Mouse (Mus musculus): ENCODE measurements at regions not wholly inside any gene's neighbourhood (a gene's known extent, or its start where the extent isn't known, plus 50 kb on each side); places are given as distances from the start of the nearest gene placed in this dataset.

GRCm38 (mm10) chrX:11466191-11466590 lies 138.6 kb downstream of the H2al1j start:
- 55% methylated on average over 4 of the region's 4 CpGs for WGBS (ENCODE audit: insufficient replicate concordance)
- H3K4me3 ChIP-seq (ENCODE audit: low read depth, low read length) = no peak overlapping the region
- H3K9me3 ChIP-seq (replicated peaks; ENCODE audit: control insufficient read depth, low read length) = no peaks in the 10 kb centered on the region
- H3K27ac ChIP-seq (ENCODE audit: low read length) = no peak overlapping the region
- no peak for ATAC-seq (ENCODE audit: low read depth)
- no peaks in the 10 kb centered on the region for H3K36me3 ChIP-seq (ENCODE audit: control insufficient read depth, insufficient read depth)
- no peak overlapping the region for H3K4me2 ChIP-seq (ENCODE audit: low read depth, low read length)
- no peaks in the 10 kb centered on the region for H3K4me1 ChIP-seq (ENCODE audit: control insufficient read depth, low read depth, low read length)
- H3K9ac ChIP-seq (ENCODE audit: low read depth, low read length) = no peak overlapping the region
- peaks cover 3% of the 10 kb centered on the region; the same call in 1 of the 2 replicates for H3K27me3 ChIP-seq (ENCODE audit: control insufficient read depth, insufficient read depth, low read depth, low read length)

GRCm38 (mm10) chrX:11479696-11480339 lies 152.2 kb downstream of the H2al1j start:
- no peak overlapping the region for H3K4me2 ChIP-seq (ENCODE audit: low read depth, low read length)
- WGBS (ENCODE audit: insufficient replicate concordance) = 66% methylated on average over 16 of the region's 16 CpGs
- ATAC-seq (ENCODE audit: low read depth) = no peak

DNA sequence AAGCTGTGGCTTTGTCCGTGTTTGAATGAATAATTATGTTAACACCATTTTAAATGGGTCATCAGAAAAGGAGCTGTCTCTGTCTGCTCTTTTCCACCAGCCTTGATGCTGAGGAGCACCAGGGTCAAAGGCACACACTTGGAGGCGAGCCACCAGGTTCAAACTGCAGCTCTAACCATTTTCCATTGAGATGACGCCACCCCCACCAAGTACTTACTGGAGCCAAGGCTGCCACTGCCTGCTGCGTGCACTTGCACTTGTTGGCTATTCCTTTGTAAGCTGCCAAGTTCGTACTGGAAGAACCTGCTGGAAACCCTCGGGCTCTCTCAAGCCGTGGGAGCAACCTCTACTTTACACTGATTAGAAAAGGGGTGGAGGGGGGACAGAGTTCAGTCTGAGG lies 154.5 kb downstream of the H2al1j start:
- Histone ChIP-seq H3K9me3 (replicated peaks; ENCODE audit: control insufficient read depth, low read length) (no peaks in the 10 kb centered on the region), H3K9ac (ENCODE audit: low read depth, low read length) (no peak overlapping the region), H3K27ac (ENCODE audit: low read length) (no peak overlapping the region), H3K36me3 (ENCODE audit: control insufficient read depth, insufficient read depth) (no peaks in the 10 kb centered on the region), H3K27me3 (ENCODE audit: control insufficient read depth, insufficient read depth, low read depth, low read length) (no peaks in the 10 kb centered on the region), H3K4me3 (ENCODE audit: low read depth, low read length) (no peak overlapping the region), H3K4me1 (ENCODE audit: control insufficient read depth, low read depth, low read length) (no peaks in the 10 kb centered on the region), H3K4me2 (ENCODE audit: low read depth, low read length) (no peak overlapping the region)
- ATAC-seq (ENCODE audit: low read depth) = no peak
- WGBS (ENCODE audit: insufficient replicate concordance) = 58% methylated on average over 7 of the region's 7 CpGs

More at GRCm38 (mm10) chrX:11479696-11480339, 152.2 kb downstream of the H2al1j start:
- Histone ChIP-seq H3K27ac (ENCODE audit: low read length) (no peak overlapping the region), H3K9me3 (replicated peaks; ENCODE audit: control insufficient read depth, low read length) (no peaks in the 10 kb centered on the region), H3K36me3 (ENCODE audit: control insufficient read depth, insufficient read depth) (no peaks in the 10 kb centered on the region), H3K27me3 (ENCODE audit: control insufficient read depth, insufficient read depth, low read depth, low read length) (no peaks in the 10 kb centered on the region), H3K4me1 (ENCODE audit: control insufficient read depth, low read depth, low read length) (no peaks in the 10 kb centered on the region), H3K4me3 (ENCODE audit: low read depth, low read length) (no peak overlapping the region), H3K9ac (ENCODE audit: low read depth, low read length) (no peak overlapping the region)

DNA sequence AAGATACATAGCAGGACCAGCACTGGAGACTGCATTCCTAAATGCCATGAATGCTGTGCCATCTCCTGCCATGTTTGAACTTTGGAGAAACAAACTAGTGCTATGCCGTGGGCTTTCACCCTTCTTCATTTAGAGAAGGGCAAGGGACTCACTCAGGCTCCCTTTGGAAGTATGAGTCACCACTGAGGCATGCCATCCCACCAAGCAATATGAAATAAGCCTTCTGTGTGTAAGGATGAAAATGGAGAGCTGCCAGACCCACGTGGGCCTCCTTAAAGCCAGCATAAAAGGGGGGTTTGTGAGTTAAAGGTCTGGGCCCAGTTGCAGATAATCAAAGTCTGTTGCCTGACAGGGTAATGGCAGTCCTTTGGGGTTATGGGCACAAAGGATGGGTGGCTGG lies 159.0 kb downstream of the H2al1j start:
- no peaks in the 10 kb centered on the region for H3K9me3 ChIP-seq (replicated peaks; ENCODE audit: control insufficient read depth, low read length)
- H3K27ac ChIP-seq (ENCODE audit: low read length) = no peak overlapping the region
- H3K9ac ChIP-seq (ENCODE audit: low read depth, low read length) = no peak overlapping the region
- H3K4me1 ChIP-seq (ENCODE audit: control insufficient read depth, low read depth, low read length) = no peaks in the 10 kb centered on the region
- no peak for ATAC-seq (ENCODE audit: low read depth)
- H3K4me2 ChIP-seq (ENCODE audit: low read depth, low read length) = no peak overlapping the region
- no peaks in the 10 kb centered on the region for H3K36me3 ChIP-seq (ENCODE audit: control insufficient read depth, insufficient read depth)
- 41% methylated on average over 2 of the region's 2 CpGs for WGBS (ENCODE audit: insufficient replicate concordance)
- H3K4me3 ChIP-seq (ENCODE audit: low read depth, low read length) = no peak overlapping the region
- H3K27me3 ChIP-seq (ENCODE audit: control insufficient read depth, insufficient read depth, low read depth, low read length) = no peaks in the 10 kb centered on the region; the same call in 1 of the 2 replicates

GRCm38 (mm10) chrX:11487876-11488275 lies 160.3 kb downstream of the H2al1j start:
- H3K4me1 ChIP-seq (ENCODE audit: control insufficient read depth, low read depth, low read length) = no peaks in the 10 kb centered on the region
- ATAC-seq (ENCODE audit: low read depth) = no peak
- no peaks in the 10 kb centered on the region for H3K36me3 ChIP-seq (ENCODE audit: control insufficient read depth, insufficient read depth)
- no peak overlapping the region for H3K9ac ChIP-seq (ENCODE audit: low read depth, low read length)
- 49% methylated on average over 5 of the region's 5 CpGs for WGBS (ENCODE audit: insufficient replicate concordance)
- H3K4me2 ChIP-seq (ENCODE audit: low read depth, low read length) = no peak overlapping the region
- H3K4me3 ChIP-seq (ENCODE audit: low read depth, low read length) = no peak overlapping the region
- H3K27me3 ChIP-seq (ENCODE audit: control insufficient read depth, insufficient read depth, low read depth, low read length) = no peaks in the 10 kb centered on the region; the same call in none of the 2 replicates
- H3K27ac ChIP-seq (ENCODE audit: low read length) = no peak overlapping the region
- no peaks in the 10 kb centered on the region for H3K9me3 ChIP-seq (replicated peaks; ENCODE audit: control insufficient read depth, low read length)

GRCm38 (mm10) chrX:11490146-11490693 lies 162.6 kb downstream of the H2al1j start:
- no peak overlapping the region for H3K27ac ChIP-seq (ENCODE audit: low read length)

DNA sequence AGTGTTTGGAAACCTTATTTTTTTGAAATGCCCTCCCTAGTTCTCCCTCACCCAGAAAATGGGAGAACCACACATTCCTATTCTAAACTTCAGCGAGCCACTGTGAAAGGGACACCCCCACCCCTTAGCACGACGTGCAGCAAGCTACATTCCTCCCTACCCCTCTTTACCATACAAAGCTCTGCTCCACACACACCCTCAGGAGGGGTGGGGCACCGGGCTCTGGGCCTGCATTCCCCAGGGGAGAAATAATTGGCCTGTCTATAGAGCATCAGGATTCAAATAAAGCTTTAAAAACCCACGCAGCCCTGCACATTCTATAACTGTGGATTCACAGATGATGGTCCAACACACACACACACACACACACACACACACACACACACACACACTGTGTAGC lies 163.6 kb downstream of the H2al1j start:
- 33% methylated on average over 5 of the region's 5 CpGs for WGBS (ENCODE audit: insufficient replicate concordance)
- Histone ChIP-seq H3K4me1 (ENCODE audit: control insufficient read depth, low read depth, low read length) (no peaks in the 10 kb centered on the region), H3K4me3 (ENCODE audit: low read depth, low read length) (no peak overlapping the region), H3K9ac (ENCODE audit: low read depth, low read length) (no peak overlapping the region), H3K27me3 (ENCODE audit: control insufficient read depth, insufficient read depth, low read depth, low read length) (peaks cover 5% of the 10 kb centered on the region), H3K4me2 (ENCODE audit: low read depth, low read length) (no peak overlapping the region), H3K9me3 (replicated peaks; ENCODE audit: control insufficient read depth, low read length) (no peaks in the 10 kb centered on the region), H3K36me3 (ENCODE audit: control insufficient read depth, insufficient read depth) (no peaks in the 10 kb centered on the region), H3K27ac (ENCODE audit: low read length) (no peak overlapping the region)
- ATAC-seq (ENCODE audit: low read depth) = no peak

More at GRCm38 (mm10) chrX:11490146-11490693, 162.6 kb downstream of the H2al1j start:
- H3K9ac ChIP-seq (ENCODE audit: low read depth, low read length) = no peak overlapping the region
- no peak overlapping the region for H3K4me3 ChIP-seq (ENCODE audit: low read depth, low read length)
- ATAC-seq (ENCODE audit: low read depth) = no peak
- no peaks in the 10 kb centered on the region for H3K36me3 ChIP-seq (ENCODE audit: control insufficient read depth, insufficient read depth)
- 56% methylated on average over 5 of the region's 5 CpGs for WGBS (ENCODE audit: insufficient replicate concordance)
- H3K4me1 ChIP-seq (ENCODE audit: control insufficient read depth, low read depth, low read length) = no peaks in the 10 kb centered on the region
- no peaks in the 10 kb centered on the region for H3K9me3 ChIP-seq (replicated peaks; ENCODE audit: control insufficient read depth, low read length)
- no peak overlapping the region for H3K4me2 ChIP-seq (ENCODE audit: low read depth, low read length)
- H3K27me3 ChIP-seq (ENCODE audit: control insufficient read depth, insufficient read depth, low read depth, low read length) = peaks cover 5% of the 10 kb centered on the region

- no peak overlapping the region for H3K4me2 ChIP-seq (ENCODE audit: low read depth, low read length)
- H3K9ac ChIP-seq (ENCODE audit: low read depth, low read length) = no peak overlapping the region
- H3K4me1 ChIP-seq (ENCODE audit: control insufficient read depth, low read depth, low read length) = no peaks in the 10 kb centered on the region
- no peaks in the 10 kb centered on the region for H3K9me3 ChIP-seq (replicated peaks; ENCODE audit: control insufficient read depth, low read length)
- no peak overlapping the region for H3K4me3 ChIP-seq (ENCODE audit: low read depth, low read length)
- H3K36me3 ChIP-seq (ENCODE audit: control insufficient read depth, insufficient read depth) = no peaks in the 10 kb centered on the region
- H3K27ac ChIP-seq (ENCODE audit: low read length) = no peak overlapping the region
- peaks cover 5% of the 10 kb centered on the region for H3K27me3 ChIP-seq (ENCODE audit: control insufficient read depth, insufficient read depth, low read depth, low read length)
- WGBS (ENCODE audit: insufficient replicate concordance) = 33% methylated on average over 32 of the region's 32 CpGs
- ATAC-seq (ENCODE audit: low read depth) = no peak
These were observed 164.2 kb downstream of the H2al1j start for GRCm38 (mm10) chrX:11491676-11492391.

All from liver, embryonic 16.5 days (tissue).